Mouse (Mus musculus) urinary bladder, postnatal 0 days (tissue): ENCODE data around the gene Ltf. TPM values are rescaled to one million over a fixed set of nuclear protein-coding genes. Genes with fewer than 3 reads are reported as not detected.

ENCODE experiments used
- polyA plus RNA-seq: library from polyadenylated mRNA; unstranded; fragments of >200 nt; fragmentation: Nextera tagmentation; extraction: Ambion mirVana; gene quantifications from 2 replicates; pipeline ENCODE4 v1.2.1, GENCODE M21; 2015

Gene Ltf
- 0.79 and 1.5 TPM in 2 replicates for polyA plus RNA-seq

GRCm38 (mm10) chr9:111019022-111019421 lies at the start of gene Ltf:
Gene Ltf, plus strand, starts transcription at chr9:111019271.

GRCm38 (mm10) chr9:110990204-110990603 lies 28.9 kb upstream of the Ltf start, which contains the start of gene Rtp3:
Gene Rtp3, minus strand, starts transcription at chr9:110990583.

GRCm38 (mm10) chr9:111056798-111057543 lies 37.9 kb downstream of the Ltf start, which contains the start of gene Ccrl2:
Gene Ccrl2, minus strand, starts transcription at chr9:111057519.

Other genes starting within 250 kb of the Ltf start
- gene Prss42, start 221.1 kb upstream of the Ltf start, polyA plus RNA-seq, result not detected in 2 replicates
- gene Prss44, start 205.3 kb upstream of the Ltf start, polyA plus RNA-seq, result not detected in 2 replicates
- not detected in 2 replicates for gene Prss43, start 192.6 kb upstream of the Ltf start, polyA plus RNA-seq
- not detected in 2 replicates for gene Prss45, start 184.7 kb upstream of the Ltf start, polyA plus RNA-seq
- gene Prss46, start 174.8 kb upstream of the Ltf start, polyA plus RNA-seq, result 0.31 and 0.69 TPM in 2 replicates
- 0.89 TPM in 1 of 2 replicates, not detected in the other for gene Prss50, start 161.3 kb upstream of the Ltf start, polyA plus RNA-seq
- 9.5 and 11.0 TPM in 2 replicates for gene Als2cl, start 139.4 kb upstream of the Ltf start, polyA plus RNA-seq
- gene Tmie, start 139.2 kb upstream of the Ltf start, polyA plus RNA-seq, result 0.76 and 1.5 TPM in 2 replicates
- not detected in 2 replicates for gene Fam240a, start 102.4 kb upstream of the Ltf start, polyA plus RNA-seq
- gene Tdgf1, start 73.1 kb upstream of the Ltf start, polyA plus RNA-seq, result 0.08 TPM in 1 of 2 replicates, not detected in the other
- gene Lrrc2, start 67.7 kb upstream of the Ltf start, polyA plus RNA-seq, result 0.37 and 0.39 TPM in 2 replicates
- gene Rtp3, start 28.7 kb upstream of the Ltf start, polyA plus RNA-seq, result not detected in 2 replicates
- 1.8 and 3.5 TPM in 2 replicates for gene Ccrl2, start 38.2 kb downstream of the Ltf start, polyA plus RNA-seq
- gene Lrrfip2, start 98.3 kb downstream of the Ltf start, polyA plus RNA-seq, result 27.0 and 27.8 TPM in 2 replicates